Mouse (Mus musculus): ENCODE data around the gene Gm3106. TPM values are rescaled to one million over a fixed set of nuclear protein-coding genes. Genes with fewer than 3 reads are reported as not detected.
"Not testable (repeated sequence)": the region's sequence is repeated elsewhere in the genome, so short reads cannot be mapped to it uniquely, and the experiment has no call there.

Gm3106 gene
- not detected for total RNA-seq (2021)
- long read RNA-seq, experiment 1 = 0 reads
- long read RNA-seq, experiment 2 = 0 reads

- DNase-seq (ENCODE audit: low spot score) = not testable (repeated sequence)
These were observed at the start of gene Gm3106 for GRCm38 (mm10) chr5:94217705-94218104. TSS of gene Gm3106 (plus strand) at chr5:94218005.

Other genes with a start within 250 kb of the Gm3106 start
- gene BC061212, start 147.5 kb upstream of the Gm3106 start, total RNA-seq (2021) = not detected
- gene Gm6351, start 141.6 kb upstream of the Gm3106 start, total RNA-seq (2021) = not detected
- gene A430089I19Rik, start 88.8 kb downstream of the Gm3106 start, total RNA-seq (2021) = not detected
- not detected for gene Gm6502, start 96.4 kb downstream of the Gm3106 start, total RNA-seq (2021)
- gene AA792892, start 121.7 kb downstream of the Gm3106 start, total RNA-seq (2021) = not detected
- not detected for gene Gm7682, start 227.8 kb downstream of the Gm3106 start, total RNA-seq (2021)

Measured in gastrocnemius, adult 18-20 months (tissue).